Mouse (Mus musculus): ENCODE data around the gene Ms4a18. TPM values are rescaled to one million over a fixed set of nuclear protein-coding genes. Genes with fewer than 3 reads are reported as not detected.

The Ms4a18 gene
- polyA plus RNA-seq, 1 experiment from 2014 or later = 37.9 TPM

DNA sequence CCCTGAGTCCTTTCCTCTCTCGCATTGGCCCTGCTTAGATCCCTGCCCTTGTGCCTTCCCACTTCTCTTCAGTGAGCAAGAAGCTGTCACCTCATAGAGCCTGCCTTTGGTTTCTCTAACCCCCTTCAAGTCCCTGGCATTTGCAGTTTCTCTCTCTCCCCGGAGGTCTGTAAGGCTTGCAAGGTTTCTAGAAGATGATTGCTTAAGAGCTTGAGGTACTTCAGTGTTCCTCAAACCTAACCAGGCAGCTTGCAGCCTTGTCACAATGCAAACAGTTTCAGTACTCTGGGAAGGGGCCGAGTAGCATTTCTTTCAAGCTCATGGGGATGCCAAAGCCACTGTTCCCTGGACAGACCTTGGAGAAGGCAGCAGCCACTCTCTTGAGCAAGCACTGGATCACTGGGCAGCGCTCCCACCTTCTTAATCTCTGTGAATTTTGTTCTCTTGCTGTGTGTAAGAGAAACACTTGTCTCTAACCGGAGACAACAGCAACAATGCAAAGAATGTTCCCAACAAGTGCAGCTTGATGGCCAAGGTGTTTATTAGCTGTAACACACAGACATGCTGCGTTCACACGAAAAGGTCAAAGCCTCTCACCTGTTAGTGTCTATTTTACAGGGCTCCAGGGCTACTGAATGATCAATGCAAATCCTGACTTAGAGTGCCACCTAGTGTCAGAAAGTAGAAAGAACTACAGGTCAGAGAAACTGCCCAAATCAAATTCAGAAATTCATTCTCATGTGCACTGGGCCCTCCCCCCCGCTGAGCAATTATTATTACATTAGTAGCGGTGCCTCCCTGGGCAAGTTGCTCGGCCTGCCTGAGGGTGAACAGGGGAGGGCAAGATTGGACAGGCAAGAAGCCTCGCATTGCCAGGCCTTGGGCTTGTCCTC, 58.5 kb downstream of the Ms4a18 start:
- peak; percentile 78 for ATAC-seq
- Histone ChIP-seq H3K9ac (no peak overlapping the region), H3K4me3 (replicated peaks) (no peak overlapping the region), H3K36me3 (no peaks in the 10 kb centered on the region), H3K4me1 (replicated peaks) (no peaks in the 10 kb centered on the region), H3K9me3 (no peaks in the 10 kb centered on the region), H3K27me3 (replicated peaks) (no peaks in the 10 kb centered on the region), H3K4me2 (replicated peaks) (no peak overlapping the region), H3K27ac (no peak overlapping the region)
- 30% methylated on average over 11 of the region's 11 CpGs for WGBS

DNA sequence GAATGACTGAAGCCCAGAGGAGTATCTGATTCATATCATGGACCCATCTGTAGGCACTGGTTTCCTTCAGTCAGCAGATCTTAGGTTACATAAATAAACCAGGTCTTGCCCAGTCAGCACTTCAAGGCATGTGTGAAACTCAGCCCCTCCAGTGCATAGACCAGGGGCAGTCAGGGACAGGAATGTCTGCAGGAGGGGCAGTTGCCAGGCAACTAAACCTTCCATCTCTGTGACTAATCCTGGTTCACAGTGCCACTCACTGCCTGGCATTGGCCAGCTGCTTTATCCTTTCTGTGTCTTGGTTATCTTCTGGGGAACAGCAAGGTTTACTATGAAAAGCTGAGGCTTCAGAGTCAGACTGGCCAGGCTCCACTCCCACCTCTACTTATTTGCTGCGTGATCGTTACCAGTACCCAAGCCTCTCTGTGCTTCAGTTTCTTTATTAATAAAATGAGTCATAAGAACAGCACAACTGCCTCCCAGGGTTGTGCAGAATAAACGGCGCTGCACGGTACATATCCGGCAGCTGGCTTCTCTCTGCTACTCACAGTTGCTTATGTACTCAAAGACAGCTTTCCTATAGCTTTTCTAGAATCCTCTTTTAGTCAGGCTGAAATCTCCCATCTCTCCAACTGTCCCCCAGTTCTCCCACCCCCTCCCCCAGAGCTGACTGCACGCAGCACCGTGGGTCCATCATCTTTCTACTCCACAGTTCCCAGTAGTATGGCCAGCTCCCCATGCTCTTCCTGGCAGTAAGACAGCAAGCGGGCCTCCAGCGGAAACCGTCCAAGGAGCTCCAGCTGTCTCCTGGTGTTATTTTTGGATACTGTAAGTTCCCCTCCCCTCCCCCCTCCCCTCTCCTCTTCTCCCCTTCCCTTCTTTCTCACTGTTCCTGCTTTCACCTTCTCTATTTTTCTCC, 65.6 kb downstream of the Ms4a18 start:
- Histone ChIP-seq H3K4me2 (replicated peaks) (peak overlapping the region; percentile 0; the same call in 1 of the 2 replicates), H3K9ac (no peak overlapping the region), H3K4me1 (replicated peaks) (peaks cover 16% of the 10 kb centered on the region), H3K4me3 (replicated peaks) (no peak overlapping the region), H3K9me3 (no peaks in the 10 kb centered on the region), H3K27ac (peak overlapping the region; percentile 87), H3K27me3 (replicated peaks) (no peaks in the 10 kb centered on the region), H3K36me3 (no peaks in the 10 kb centered on the region)
- 34% methylated on average over 11 of the region's 11 CpGs for WGBS
- ATAC-seq = peak; percentile 57

- Histone ChIP-seq H3K9ac (peak overlapping the region; percentile 6; the same call in 1 of the 2 replicates), H3K4me3 (replicated peaks) (peak overlapping the region; percentile 56), H3K9me3 (no peaks in the 10 kb centered on the region), H3K4me1 (replicated peaks) (peaks cover 25% of the 10 kb centered on the region), H3K4me2 (replicated peaks) (peak overlapping the region; percentile 64), H3K27ac (peak overlapping the region; percentile 48; the same call in 1 of the 2 replicates), H3K36me3 (peaks cover 7% of the 10 kb centered on the region), H3K27me3 (replicated peaks) (no peaks in the 10 kb centered on the region)
- WGBS = 36% methylated on average over 9 of the region's 9 CpGs
- ATAC-seq = peak; percentile 0; the same call in 1 of the 2 replicates
Measured at GRCm38 (mm10) chr19:10949558-10949957, 68.3 kb downstream of the Ms4a18 start.

DNA sequence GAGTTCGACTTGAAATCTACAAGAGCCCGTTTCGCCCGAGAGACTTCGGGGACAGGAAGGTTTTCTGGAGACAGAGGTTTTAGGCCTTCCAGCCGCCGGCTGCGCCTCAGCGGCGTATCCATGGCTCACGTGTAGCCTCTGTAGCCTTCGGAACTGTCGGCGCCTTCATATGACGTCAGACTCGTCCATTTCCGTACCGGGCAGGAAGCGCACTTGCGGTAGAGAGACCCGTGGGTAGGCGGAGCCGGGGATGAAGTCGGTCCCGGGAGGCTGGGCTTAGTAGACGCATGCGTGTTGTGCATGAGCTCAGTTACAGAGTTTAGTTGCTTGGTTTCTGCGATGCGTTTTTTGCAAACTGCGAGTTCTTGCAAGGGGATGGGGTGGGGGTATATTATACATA, 68.7 kb downstream of the Ms4a18 start, which contains the start of gene Ccdc86:
Gene Ccdc86 (minus strand): TSS at position 155 of the 400 bp plus-strand sequence.
- H3K4me2 ChIP-seq (replicated peaks) = peak within 1 kb of the TSS; percentile 83
- WGBS = 0% methylated on average over 30 of the region's 30 CpGs
- no peaks in the 10 kb centered on the region for H3K9me3 ChIP-seq
- peak within 1 kb of the TSS; percentile 83 for H3K9ac ChIP-seq
- H3K36me3 ChIP-seq = peaks cover 12% of the 10 kb centered on the region
- H3K27me3 ChIP-seq (replicated peaks) = no peaks in the 10 kb centered on the region
- ATAC-seq = peak; percentile 96
- H3K4me3 ChIP-seq (replicated peaks) = peak within 1 kb of the TSS; percentile 56
- H3K27ac ChIP-seq = peak within 1 kb of the TSS; percentile 48; the same call in 1 of the 2 replicates
- peaks cover 25% of the 10 kb centered on the region for H3K4me1 ChIP-seq (replicated peaks)

- Histone ChIP-seq H3K27me3 (replicated peaks) (no peaks in the 10 kb centered on the region), H3K9ac (peak overlapping the region; percentile 83), H3K27ac (0 out of 2 replicates have a peak overlapping the region, but pooled peaks have one; percentile 4), H3K4me1 (replicated peaks) (peaks cover 25% of the 10 kb centered on the region), H3K36me3 (peaks cover 19% of the 10 kb centered on the region), H3K4me2 (replicated peaks) (peak overlapping the region; percentile 83), H3K4me3 (replicated peaks) (peak overlapping the region; percentile 56), H3K9me3 (no peaks in the 10 kb centered on the region)
- WGBS = 1% methylated on average over 20 of the region's 20 CpGs
- no peak for ATAC-seq
Measured at GRCm38 (mm10) chr19:10948416-10948815, 69.4 kb downstream of the Ms4a18 start.

GRCm38 (mm10) chr19:10947219-10947618, 70.6 kb downstream of the Ms4a18 start:
- H3K9me3 ChIP-seq = no peaks in the 10 kb centered on the region
- H3K9ac ChIP-seq = peak overlapping the region; percentile 83
- H3K36me3 ChIP-seq = peaks cover 30% of the 10 kb centered on the region
- H3K4me1 ChIP-seq (replicated peaks) = peaks cover 18% of the 10 kb centered on the region
- peak overlapping the region; percentile 83 for H3K4me2 ChIP-seq (replicated peaks)
- peak overlapping the region; percentile 56 for H3K4me3 ChIP-seq (replicated peaks)
- no peaks in the 10 kb centered on the region for H3K27me3 ChIP-seq (replicated peaks)
- 83% methylated on average over 5 of the region's 5 CpGs for WGBS
- ATAC-seq = no peak
- no peak overlapping the region for H3K27ac ChIP-seq

Other genes starting within 250 kb of the Ms4a18 start
- gene Cd6, start 188.0 kb downstream of the Ms4a18 start, polyA plus RNA-seq (2015; fragmentation: Nextera tagmentation; extraction: Ambion mirVana) = 0.19 and 0.57 TPM in 2 replicates
- gene Slc15a3, start 178.3 kb downstream of the Ms4a18 start, polyA plus RNA-seq (2015; fragmentation: Nextera tagmentation; extraction: Ambion mirVana) = 0.30 and 0.65 TPM in 2 replicates
- gene Tmem132a, start 148.1 kb downstream of the Ms4a18 start, polyA plus RNA-seq (2015; fragmentation: Nextera tagmentation; extraction: Ambion mirVana) = 37.7 TPM in 2 replicates
- 75.4 and 80.6 TPM in 2 replicates for gene Tmem109, start 136.0 kb downstream of the Ms4a18 start, polyA plus RNA-seq (2015; fragmentation: Nextera tagmentation; extraction: Ambion mirVana)
- 35.8 and 39.2 TPM in 2 replicates for gene Prpf19, start 122.8 kb downstream of the Ms4a18 start, polyA plus RNA-seq (2015; fragmentation: Nextera tagmentation; extraction: Ambion mirVana)
- not detected in 2 replicates for gene Zp1, start 97.4 kb downstream of the Ms4a18 start, polyA plus RNA-seq (2015; fragmentation: Nextera tagmentation; extraction: Ambion mirVana)
- gene Ptgdr2, start 80.9 kb downstream of the Ms4a18 start, polyA plus RNA-seq (2015; fragmentation: Nextera tagmentation; extraction: Ambion mirVana) = 0.05 and 0.06 TPM in 2 replicates
- 29.0 and 29.5 TPM in 2 replicates for gene Ccdc86, start 68.8 kb downstream of the Ms4a18 start, polyA plus RNA-seq (2015; fragmentation: Nextera tagmentation; extraction: Ambion mirVana)
- gene Ms4a10, start 43.4 kb downstream of the Ms4a18 start, polyA plus RNA-seq (2015; fragmentation: Nextera tagmentation; extraction: Ambion mirVana) = 37.4 and 51.1 TPM in 2 replicates
- gene Ms4a15, start 24.8 kb downstream of the Ms4a18 start, polyA plus RNA-seq (2015; fragmentation: Nextera tagmentation; extraction: Ambion mirVana) = 0.21 and 0.28 TPM in 2 replicates
- 21.8 and 23.7 TPM in 2 replicates for gene Ms4a8a, start 63.1 kb upstream of the Ms4a18 start, polyA plus RNA-seq (2015; fragmentation: Nextera tagmentation; extraction: Ambion mirVana)
- not detected in 2 replicates for gene 1700017D01Rik, start 112.8 kb upstream of the Ms4a18 start, polyA plus RNA-seq (2015; fragmentation: Nextera tagmentation; extraction: Ambion mirVana)
- not detected in 2 replicates for gene 1700025F22Rik, start 147.3 kb upstream of the Ms4a18 start, polyA plus RNA-seq (2015; fragmentation: Nextera tagmentation; extraction: Ambion mirVana)
- gene Ms4a13, start 178.7 kb upstream of the Ms4a18 start, polyA plus RNA-seq (2015; fragmentation: Nextera tagmentation; extraction: Ambion mirVana) = not detected in 2 replicates
- 0.20 and 0.25 TPM in 2 replicates for gene Ms4a12, start 214.4 kb upstream of the Ms4a18 start, polyA plus RNA-seq (2015; fragmentation: Nextera tagmentation; extraction: Ambion mirVana)
- gene Ms4a1, start 248.2 kb upstream of the Ms4a18 start, polyA plus RNA-seq (2015; fragmentation: Nextera tagmentation; extraction: Ambion mirVana) = not detected in 2 replicates

Data from intestine, embryonic 15.5 days (tissue).